ENCODE assay signal across 21 mouse cellular contexts in the genomic region with DNA sequence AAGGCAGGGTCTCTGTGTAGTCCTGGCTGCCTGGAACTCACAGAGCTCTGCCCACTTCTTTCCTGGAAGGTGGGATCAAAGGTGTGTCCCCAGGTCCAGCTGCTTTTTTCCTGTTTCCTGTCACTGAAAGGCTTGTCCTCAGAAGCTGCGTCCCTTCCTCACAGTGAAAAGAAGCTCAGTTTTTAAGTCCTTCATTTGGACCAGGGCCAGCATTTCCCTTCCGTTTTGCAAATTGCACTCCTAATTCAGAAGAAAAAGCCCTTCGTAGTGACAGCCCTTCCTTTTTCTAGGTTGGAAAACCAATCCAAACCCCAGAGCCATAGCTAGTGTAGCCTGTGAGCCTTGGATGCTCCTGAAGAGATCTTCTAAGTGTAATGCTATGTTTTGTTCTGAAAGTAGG. TPM values are rescaled to one million over a fixed set of nuclear protein-coding genes. Genes with fewer than 3 reads are reported as not detected.
A peak's percentile ranks its signal among the peaks of the same experiment; 100 is the strongest.
DNase-seq lines count a peak whose midpoint lies in the region; ATAC-seq and TF ChIP-seq lines count a peak whose summit lies in the region.
"Had no signal": no experiment of that assay in that cellular context is flagged by ENCODE, and none has a peak within 500 bp of the region (broad histone marks: within the 10 kb centered on the region; RNA-seq: fewer than 3 reads in every experiment).

No protein-coding gene starts in this region.

- H3K27ac ChIP-seq in forebrain, embryonic 14.5 days (ENCODE audit: low read depth, low read length), result no peak overlapping the region
- no peak overlapping the region for H3K27ac ChIP-seq in forebrain, embryonic 13.5 days
- H3K27ac ChIP-seq in kidney, adult 2 months (ENCODE audit: insufficient read depth, low read depth, low read length), result no peak overlapping the region
- H3K27ac ChIP-seq in kidney, embryonic 15.5 days, result no peak overlapping the region
- H3K27ac ChIP-seq: embryonic facial prominence, embryonic 15.5 days; gastrocnemius, adult 2 months; heart, embryonic 13.5 days; hindbrain, embryonic 15.5 days had no signal

- peaks cover 76% of the 10 kb centered on the region for H3K36me3 ChIP-seq in forebrain, embryonic 14.5 days (ENCODE audit: control insufficient read depth, insufficient read depth, low read length)
- H3K36me3 ChIP-seq in forebrain, embryonic 13.5 days (ENCODE audit: poor library complexity, severe bottlenecking), result peaks cover 87% of the 10 kb centered on the region
- H3K36me3 ChIP-seq in kidney, adult 2 months (ENCODE audit: control insufficient read depth, insufficient read depth, low read length), result no peaks in the 10 kb centered on the region; the same call in 1 of the 2 replicates
- peaks cover 97% of the 10 kb centered on the region for H3K36me3 ChIP-seq in kidney, embryonic 15.5 days

- WGBS in forebrain, embryonic 14.5 days, result 53% methylated on average over 3 of the region's 3 CpGs
- WGBS in forebrain, embryonic 13.5 days, result 52% methylated on average over 3 of the region's 3 CpGs
- WGBS in kidney, adult 2 months, result 53% methylated on average over 3 of the region's 3 CpGs
- 68% methylated on average over 3 of the region's 3 CpGs for WGBS in kidney, embryonic 15.5 days

- no peaks in the 10 kb centered on the region for H3K27me3 ChIP-seq in forebrain, embryonic 14.5 days (replicated peaks; ENCODE audit: control insufficient read depth, insufficient read depth, low read length)
- no peaks in the 10 kb centered on the region for H3K27me3 ChIP-seq in forebrain, embryonic 13.5 days
- H3K27me3 ChIP-seq in kidney, adult 2 months (replicated peaks; ENCODE audit: control insufficient read depth, insufficient read depth, low read length), result no peaks in the 10 kb centered on the region
- H3K27me3 ChIP-seq in kidney, embryonic 15.5 days, result no peaks in the 10 kb centered on the region
- H3K27me3 ChIP-seq: embryonic facial prominence, embryonic 15.5 days; heart, embryonic 13.5 days; hindbrain, embryonic 15.5 days had no signal

- ATAC-seq in forebrain, embryonic 14.5 days, result no peak
- no peak for ATAC-seq in forebrain, embryonic 13.5 days
- no peak for ATAC-seq in kidney, embryonic 15.5 days (replicated peaks; ENCODE audit: low FRiP score)

- H3K4me3 ChIP-seq in forebrain, embryonic 14.5 days (ENCODE audit: low read depth, low read length), result no peak overlapping the region
- H3K4me3 ChIP-seq in forebrain, embryonic 13.5 days, result no peak overlapping the region
- H3K4me3 ChIP-seq in kidney, adult 2 months (ENCODE audit: insufficient read depth, low read depth, low read length), result no peak overlapping the region
- no peak overlapping the region for H3K4me3 ChIP-seq in kidney, embryonic 15.5 days (replicated peaks)
- H3K4me3 ChIP-seq: embryonic facial prominence, embryonic 15.5 days; erythroblast, embryonic 14.5 days; gastrocnemius, adult 2 months; heart, embryonic 13.5 days; hindbrain, embryonic 15.5 days had no signal

- H3K4me2 ChIP-seq in forebrain, embryonic 14.5 days (ENCODE audit: low read length), result no peak overlapping the region
- H3K4me2 ChIP-seq in forebrain, embryonic 13.5 days, result no peak overlapping the region
- H3K4me2 ChIP-seq in kidney, embryonic 15.5 days, result no peak overlapping the region
- H3K4me2 ChIP-seq: embryonic facial prominence, embryonic 15.5 days; heart, embryonic 13.5 days; hindbrain, embryonic 15.5 days had no signal

- H3K9ac ChIP-seq in forebrain, embryonic 14.5 days (ENCODE audit: low read length), result no peak overlapping the region
- no peak overlapping the region for H3K9ac ChIP-seq in forebrain, embryonic 13.5 days
- H3K9ac ChIP-seq in kidney, embryonic 15.5 days, result no peak overlapping the region
- H3K9ac ChIP-seq: embryonic facial prominence, embryonic 15.5 days; heart, embryonic 13.5 days; hindbrain, embryonic 15.5 days had no signal

- no peak for TF ChIP-seq CTCF in kidney, adult 2 months (conservative IDR thresholded peaks at IDR 0.05; ENCODE audit: insufficient read depth, insufficient read length, low read depth, low read length)
- TF ChIP-seq CTCF in brain, embryonic 14.5 days (IDR thresholded peaks at IDR 0.05; ENCODE audit: borderline replicate concordance, extremely low read depth, insufficient read depth, insufficient read length), result no peak

- no peak for TF ChIP-seq POLR2A in kidney, adult 2 months (IDR thresholded peaks at IDR 0.05; ENCODE audit: low read depth, low read length)
- no peak for TF ChIP-seq POLR2A in brain, embryonic 14.5 days (IDR thresholded peaks at IDR 0.05; ENCODE audit: borderline replicate concordance, extremely low read depth, insufficient read depth, insufficient read length, poor library complexity, severe bottlenecking)

- H3K4me1 ChIP-seq in forebrain, embryonic 14.5 days (ENCODE audit: control insufficient read depth, insufficient read depth, low read length), result peaks cover 14% of the 10 kb centered on the region
- H3K4me1 ChIP-seq in forebrain, embryonic 13.5 days, result peaks cover 30% of the 10 kb centered on the region
- no peaks in the 10 kb centered on the region; the same call in 1 of the 2 replicates for H3K4me1 ChIP-seq in kidney, adult 2 months (ENCODE audit: control insufficient read depth, insufficient read depth, low read length)
- no peaks in the 10 kb centered on the region for H3K4me1 ChIP-seq in kidney, embryonic 15.5 days
- H3K4me1 ChIP-seq: embryonic facial prominence, embryonic 15.5 days had no signal

- H3K9me3 ChIP-seq in forebrain, embryonic 14.5 days (replicated peaks; ENCODE audit: control insufficient read depth, low read length), result no peaks in the 10 kb centered on the region
- H3K9me3 ChIP-seq in forebrain, embryonic 13.5 days (replicated peaks), result no peaks in the 10 kb centered on the region
- no peaks in the 10 kb centered on the region for H3K9me3 ChIP-seq in kidney, embryonic 15.5 days (replicated peaks)
- H3K9me3 ChIP-seq: embryonic facial prominence, embryonic 15.5 days; heart, embryonic 13.5 days; hindbrain, embryonic 15.5 days had no signal

- peak; percentile 30 for DNase-seq in forebrain, embryonic 14.5 days (ENCODE audit: low spot score)
- DNase-seq in kidney, adult 2 months, result peak; percentile 15
- DNase-seq in kidney, postnatal 4 days, result peak; percentile 24 to 39
- DNase-seq in kidney, adult 8-10 months, result no peak
- DNase-seq in brain, embryonic 14.5 days (ENCODE audit: low read depth), result peak; percentile 42
- DNase-seq: adrenal gland, postnatal 10 days; cerebellum, adult 8-10 months; cerebellum, postnatal 14 days; embryo, embryonic 11 days; gastrocnemius, adult 2 months; gastrocnemius, postnatal 25 days; heart, adult 11 months; heart, postnatal 36 days had no signal

RNA-seq across cellular contexts. Expression of a gene that starts 13.0 kb away (rescaled TPM):
- polyA plus RNA-seq in forebrain, embryonic 14.5 days (2014; fragmentation: Nextera tagmentation; extraction: Ambion mirVana), result 0.58 TPM in 1 of 2 replicates, not detected in the other
- 0.30 and 0.89 TPM in 2 replicates for polyA plus RNA-seq in forebrain, embryonic 13.5 days (2015; fragmentation: Nextera tagmentation; extraction: Ambion mirVana)
- polyA plus RNA-seq in kidney, adult 2 months (2012; rRNA removed), result 0.15 TPM in 1 of 2 replicates, not detected in the other
- polyA plus RNA-seq in kidney, embryonic 15.5 days (2015; fragmentation: Nextera tagmentation; extraction: Ambion mirVana), result 0.42 TPM in 1 of 2 replicates, not detected in the other
- polyA plus RNA-seq in brain, embryonic 14.5 days (2012; rRNA removed), result 0.12 TPM in 1 of 2 replicates, not detected in the other
- polyA plus RNA-seq: C2C12; embryonic facial prominence, embryonic 11.5 days; embryonic facial prominence, embryonic 15.5 days; erythroblast, embryonic 14.5 days had no signal

Comparison
In these comparisons a context has a peak if more than half of its experiments do, and no peak if none do; other contexts are left out.
1. DNase-seq: peak in forebrain, embryonic 14.5 days (single experiment), kidney, adult 2 months (single experiment), kidney, postnatal 4 days (2 of 2) and brain, embryonic 14.5 days (single experiment); none in kidney, adult 8-10 months (0 of 2).